Mouse (Mus musculus): Measurements from ENCODE around the gene Il17d.

DNA sequence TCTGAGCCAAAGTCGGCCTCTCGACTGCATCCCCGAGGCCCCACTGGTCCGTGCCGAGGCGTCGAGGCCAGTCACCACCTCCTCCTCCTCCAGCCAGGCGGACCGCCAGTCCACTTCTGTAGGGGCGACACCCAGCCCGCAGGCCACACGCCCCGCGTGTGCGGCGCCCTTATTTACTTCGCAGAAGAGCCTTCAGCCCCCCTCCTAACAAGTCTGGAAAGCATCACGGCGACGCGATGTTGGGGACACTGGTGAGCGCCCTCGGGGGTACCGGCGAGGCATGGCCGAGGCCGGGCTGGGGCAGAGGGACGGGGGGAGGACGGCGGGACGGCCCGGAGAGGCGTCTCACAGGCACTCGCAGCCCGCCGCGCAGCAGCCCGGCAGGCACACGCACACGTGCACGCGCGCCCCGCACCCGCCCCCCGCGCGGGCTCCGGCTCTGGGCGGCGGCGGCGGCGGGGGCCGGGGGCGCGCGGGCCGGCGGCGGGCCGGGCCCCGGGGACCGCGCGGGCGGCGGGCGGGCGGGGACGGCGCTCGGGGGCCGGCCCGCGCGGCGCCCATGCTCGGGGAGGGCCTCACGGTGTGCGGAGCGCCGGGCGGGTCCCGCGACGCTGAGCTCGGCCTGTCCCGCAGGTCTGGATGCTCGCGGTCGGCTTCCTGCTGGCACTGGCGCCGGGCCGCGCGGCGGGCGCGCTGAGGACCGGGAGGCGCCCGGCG is at the start of gene Il17d:
- TF ChIP-seq CTCF (IDR thresholded peaks at IDR 0.05; ENCODE audit: low read depth, low read length) (no peak), POLR2A (IDR thresholded peaks at IDR 0.05; ENCODE audit: extremely low read depth, insufficient read depth, low read length) (no peak)

Data from liver, adult 2 months (tissue).